Mouse (Mus musculus): Measurements from ENCODE around the gene Gm19935. TPM values are rescaled to one million over a fixed set of nuclear protein-coding genes. Genes with fewer than 3 reads are reported as not detected.

Gene Gm19935
- total RNA-seq, 2 experiments from 2014 or later = 0.92 to 1.0 TPM

Small RNA genes within 50 kb of the gene (microRNA-seq; reads per million reads assigned to microRNA genes)
- gene Gm44382 = 0 reads per million in 2 experiments

Other genes with a start within 250 kb of the Gm19935 start
- gene Chd9, start 11.0 kb upstream of the Gm19935 start, total RNA-seq (2021) = 100 to 1,000 TPM; 194 to 203 TPM

All from left cerebral cortex, postnatal 25 days (tissue).